Mouse (Mus musculus) ES-Bruce4 (cell line): ENCODE measurements at regions not wholly inside any gene's neighbourhood (a gene's known extent, or its start where the extent isn't known, plus 50 kb on each side); places are given as distances from the start of the nearest gene placed in this dataset.

Experiments
- CTCF ChIP-seq: IDR thresholded peaks from one replicate; pipeline ENCODE4 v1.8.1; 2011; ENCODE audit warnings: low read depth, low read length
- EP300 ChIP-seq: IDR thresholded peaks from 2 replicates; pipeline ENCODE4 v1.6.1; 2011; ENCODE audit warnings: low read depth, low read length; ENCODE audit not compliant: insufficient read depth
- POLR2A ChIP-seq: IDR thresholded peaks from one replicate; pipeline ENCODE4 v1.8.1; 2011; ENCODE audit warnings: low read length; ENCODE audit not compliant: insufficient read depth

GRCm38 (mm10) chr1:137901996-137902395 lies 273.5 kb downstream of the Ptprc start:
- TF ChIP-seq CTCF (no peak), POLR2A (no peak), EP300 (no peak)
